Mouse (Mus musculus): ENCODE data around the gene Rab27a. TPM values are rescaled to one million over a fixed set of nuclear protein-coding genes. Genes with fewer than 3 reads are reported as not detected.

Gene Rab27a
- polyA plus RNA-seq, 1 experiment from 2014 or later: 8.8 TPM

DNA sequence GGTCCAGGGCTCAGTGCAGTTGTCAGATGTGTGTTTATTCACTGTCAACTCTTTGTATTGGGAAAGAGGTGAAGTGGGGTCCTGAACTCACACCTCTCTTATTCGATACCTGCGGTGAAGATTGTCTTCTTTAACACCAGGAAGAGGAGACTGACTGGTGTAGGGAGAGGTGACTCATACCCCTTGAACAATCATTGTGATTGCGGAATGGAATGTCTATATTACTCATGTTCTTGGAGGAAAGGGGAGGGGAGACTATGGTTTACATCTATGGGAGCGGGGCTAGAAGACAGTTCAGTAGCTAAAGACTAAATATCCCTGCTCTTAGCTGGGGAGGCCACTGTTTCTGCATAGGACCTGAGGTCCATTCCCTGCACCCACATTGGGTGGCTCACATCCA lies 85.9 kb downstream of the Rab27a start:
- H3K27ac ChIP-seq: no peak overlapping the region
- no peaks in the 10 kb centered on the region for H3K27me3 ChIP-seq
- H3K4me2 ChIP-seq (replicated peaks): no peak overlapping the region
- H3K9me3 ChIP-seq: no peaks in the 10 kb centered on the region
- H3K4me1 ChIP-seq: no peaks in the 10 kb centered on the region
- no peak overlapping the region for H3K4me3 ChIP-seq
- 95% methylated on average over 4 of the region's 4 CpGs for WGBS
- ATAC-seq (ENCODE audit: low FRiP score, low read depth): no peak
- no peak overlapping the region for H3K9ac ChIP-seq
- peaks cover 43% of the 10 kb centered on the region for H3K36me3 ChIP-seq

DNA sequence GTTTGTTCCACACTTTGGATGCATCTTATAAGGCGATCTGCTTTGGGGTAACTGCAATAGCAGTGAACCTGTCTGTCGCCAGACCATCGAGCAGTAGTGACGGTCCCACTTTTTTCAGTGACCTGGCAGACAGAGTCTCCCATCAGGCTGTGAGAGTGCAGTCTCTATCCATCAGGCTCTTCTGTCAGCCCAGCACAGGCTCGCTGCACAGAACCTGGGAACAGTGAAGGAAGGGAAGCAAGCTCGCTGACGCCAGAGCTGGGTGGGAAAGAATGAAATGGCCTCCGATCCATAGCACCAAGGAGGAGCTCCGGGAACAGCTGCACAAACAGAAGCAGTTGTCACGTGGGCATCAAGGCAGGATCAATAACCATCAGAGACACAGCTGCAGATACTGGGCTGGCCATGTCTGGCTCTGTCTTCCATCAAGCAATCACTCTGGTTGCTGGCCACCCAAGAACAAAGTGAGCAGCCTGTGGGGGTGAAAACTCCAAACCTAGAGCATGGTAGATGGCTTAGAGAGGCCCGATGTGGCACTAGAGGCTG lies 92.8 kb downstream of the Rab27a start:
- no peaks in the 10 kb centered on the region for H3K36me3 ChIP-seq
- H3K27me3 ChIP-seq: no peaks in the 10 kb centered on the region
- H3K4me1 ChIP-seq: no peaks in the 10 kb centered on the region
- WGBS: 54% methylated on average over 11 of the region's 11 CpGs
- H3K27ac ChIP-seq: no peak overlapping the region
- ATAC-seq (ENCODE audit: low FRiP score, low read depth): no peak
- no peaks in the 10 kb centered on the region for H3K9me3 ChIP-seq
- H3K4me3 ChIP-seq: no peak overlapping the region
- no peak overlapping the region for H3K4me2 ChIP-seq (replicated peaks)
- H3K9ac ChIP-seq: no peak overlapping the region

Small RNAs within 50 kb of the gene (microRNA-seq; reads per million reads assigned to microRNA genes)
- gene Gm27353: not detected

Other genes with a start within 250 kb of the Rab27a start
- 0.36 and 1.0 TPM in 2 replicates for gene Prtg, start 238.0 kb upstream of the Rab27a start, polyA plus RNA-seq (2015; fragmentation: Nextera tagmentation; extraction: Ambion mirVana)
- 9.2 and 9.9 TPM in 2 replicates for gene Pygo1, start 119.2 kb upstream of the Rab27a start, polyA plus RNA-seq (2015; fragmentation: Nextera tagmentation; extraction: Ambion mirVana)
- 1.6 TPM in 2 replicates for gene Dyx1c1, start 86.1 kb upstream of the Rab27a start, polyA plus RNA-seq (2015; fragmentation: Nextera tagmentation; extraction: Ambion mirVana)
- gene Gm44503, start 86.0 kb upstream of the Rab27a start, polyA plus RNA-seq (2015; fragmentation: Nextera tagmentation; extraction: Ambion mirVana): not detected in 2 replicates
- gene Ccpg1os, start 59.5 kb upstream of the Rab27a start, polyA plus RNA-seq (2015; fragmentation: Nextera tagmentation; extraction: Ambion mirVana): 10.3 and 10.7 TPM in 2 replicates
- 22.8 and 23.6 TPM in 2 replicates for gene Ccpg1, start 59.4 kb upstream of the Rab27a start, polyA plus RNA-seq (2015; fragmentation: Nextera tagmentation; extraction: Ambion mirVana)
- gene Pigb, start 4.5 kb upstream of the Rab27a start, polyA plus RNA-seq (2015; fragmentation: Nextera tagmentation; extraction: Ambion mirVana): 10.5 and 13.0 TPM in 2 replicates
- 0.22 TPM in 1 of 2 replicates, not detected in the other for gene Khdc3, start 57.0 kb downstream of the Rab27a start, polyA plus RNA-seq (2015; fragmentation: Nextera tagmentation; extraction: Ambion mirVana)
- not detected in 2 replicates for gene Gm20509, start 57.6 kb downstream of the Rab27a start, polyA plus RNA-seq (2015; fragmentation: Nextera tagmentation; extraction: Ambion mirVana)
- 138 TPM in 2 replicates for gene Rsl24d1, start 68.6 kb downstream of the Rab27a start, polyA plus RNA-seq (2015; fragmentation: Nextera tagmentation; extraction: Ambion mirVana)